ENCODE assay signal across 9 mouse cellular contexts in the genomic region with DNA sequence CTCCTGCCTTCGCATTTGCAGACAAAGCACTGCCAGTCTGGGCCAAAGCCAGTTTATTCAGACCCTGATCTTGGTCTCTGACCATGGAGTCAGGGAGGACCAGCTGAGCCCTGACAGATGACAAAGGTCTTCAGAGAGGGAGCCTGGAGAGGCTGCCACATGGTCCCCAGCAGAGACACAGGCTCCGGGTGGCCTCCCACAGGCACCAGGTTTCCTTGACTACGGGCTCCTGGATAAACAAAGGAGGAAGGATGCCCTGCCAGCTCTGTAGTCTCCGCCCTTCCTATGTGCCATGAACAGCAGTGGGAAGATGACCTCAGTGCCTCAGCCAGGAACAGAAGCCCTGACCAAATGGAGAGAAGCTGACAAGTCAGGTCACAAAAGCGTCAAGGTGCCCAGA. TPM values are rescaled to one million over a fixed set of nuclear protein-coding genes. Genes with fewer than 3 reads are reported as not detected.
A peak's percentile ranks its signal among the peaks of the same experiment; 100 is the strongest.
DNase-seq lines count a peak whose midpoint lies in the region; ATAC-seq and TF ChIP-seq lines count a peak whose summit lies in the region.
"Had no signal": no experiment of that assay in that cellular context is flagged by ENCODE, and none has a peak within 500 bp of the region (broad histone marks: within the 10 kb centered on the region; RNA-seq: fewer than 3 reads in every experiment).

No protein-coding gene starts in this region.

- WGBS in cerebellum, adult 2 months, result 3% methylated on average over 5 of the region's 5 CpGs
- WGBS in midbrain, embryonic 12.5 days, result 54% methylated on average over 5 of the region's 5 CpGs
- 76% methylated on average over 5 of the region's 5 CpGs for WGBS in liver, postnatal 0 days (ENCODE audit: insufficient replicate concordance)

- peaks cover 74% of the 10 kb centered on the region for H3K36me3 ChIP-seq in midbrain, embryonic 12.5 days
- peaks cover 68% of the 10 kb centered on the region for H3K36me3 ChIP-seq in liver, postnatal 0 days (replicated peaks; ENCODE audit: insufficient read depth, low read length)

- no peak for TF ChIP-seq CTCF in cerebellum, adult 2 months (IDR thresholded peaks at IDR 0.05; ENCODE audit: borderline replicate concordance, insufficient read depth, low read depth, low read length)
- TF ChIP-seq CTCF in liver, postnatal 0 days (IDR thresholded peaks at IDR 0.05; ENCODE audit: low read depth), result no peak

- H3K9ac ChIP-seq in midbrain, embryonic 12.5 days (replicated peaks), result no peak overlapping the region
- no peak overlapping the region for H3K9ac ChIP-seq in liver, postnatal 0 days (replicated peaks)
- H3K9ac ChIP-seq: embryonic facial prominence, embryonic 12.5 days had no signal

- peak overlapping the region; percentile 63 for H3K27ac ChIP-seq in cerebellum, adult 2 months (ENCODE audit: insufficient read depth, low read length)
- H3K27ac ChIP-seq in midbrain, embryonic 12.5 days (replicated peaks), result peak overlapping the region; percentile 43
- no peak overlapping the region for H3K27ac ChIP-seq in liver, postnatal 0 days (ENCODE audit: low read depth)
- H3K27ac ChIP-seq: embryonic facial prominence, embryonic 12.5 days had no signal

- no peak for TF ChIP-seq POLR2A in cerebellum, adult 2 months (IDR thresholded peaks at IDR 0.05; ENCODE audit: borderline replicate concordance, insufficient read depth, low read length)

- no peak overlapping the region for H3K4me2 ChIP-seq in midbrain, embryonic 12.5 days (replicated peaks)
- no peak overlapping the region for H3K4me2 ChIP-seq in liver, postnatal 0 days (ENCODE audit: low read depth, low read length)
- H3K4me2 ChIP-seq: embryonic facial prominence, embryonic 12.5 days had no signal

- peaks cover 53% of the 10 kb centered on the region for H3K4me1 ChIP-seq in cerebellum, adult 2 months (ENCODE audit: control insufficient read depth, insufficient read depth, low read length)
- H3K4me1 ChIP-seq in midbrain, embryonic 12.5 days, result peaks cover 14% of the 10 kb centered on the region
- no peaks in the 10 kb centered on the region for H3K4me1 ChIP-seq in liver, postnatal 0 days (ENCODE audit: insufficient read depth)

- H3K4me3 ChIP-seq in cerebellum, adult 2 months (replicated peaks; ENCODE audit: insufficient read depth, low read depth, low read length), result no peak overlapping the region
- H3K4me3 ChIP-seq in midbrain, embryonic 12.5 days, result no peak overlapping the region
- H3K4me3 ChIP-seq in liver, postnatal 0 days (ENCODE audit: low read depth, low read length), result no peak overlapping the region
- H3K4me3 ChIP-seq: embryonic facial prominence, embryonic 12.5 days had no signal

- TF ChIP-seq EP300 in liver, postnatal 0 days (IDR thresholded peaks at IDR 0.05; ENCODE audit: low read depth), result no peak

- no peaks in the 10 kb centered on the region for H3K27me3 ChIP-seq in cerebellum, adult 2 months (ENCODE audit: control insufficient read depth, insufficient read depth, low read length)
- H3K27me3 ChIP-seq in midbrain, embryonic 12.5 days, result peaks cover 8% of the 10 kb centered on the region; the same call in 1 of the 2 replicates
- H3K27me3 ChIP-seq in liver, postnatal 0 days (ENCODE audit: insufficient read depth, low read length), result no peaks in the 10 kb centered on the region
- H3K27me3 ChIP-seq: embryonic facial prominence, embryonic 12.5 days had no signal

- ATAC-seq in midbrain, embryonic 12.5 days (ENCODE audit: low FRiP score, low read depth), result peak; percentile 63
- no peak for ATAC-seq in liver, postnatal 0 days

- no peaks in the 10 kb centered on the region for H3K9me3 ChIP-seq in midbrain, embryonic 12.5 days
- no peaks in the 10 kb centered on the region for H3K9me3 ChIP-seq in liver, postnatal 0 days (ENCODE audit: low read length)
- H3K9me3 ChIP-seq: embryonic facial prominence, embryonic 12.5 days had no signal

- peak; percentile 77 for DNase-seq in kidney, adult 11 months
- no peak for DNase-seq in kidney, postnatal 14 days
- peak; percentile 84 to 93 for DNase-seq in cerebellum, adult 2 months
- DNase-seq in heart, postnatal 4 days, result peak; percentile 45
- DNase-seq in frontal cortex, postnatal 36 days (ENCODE audit: low spot score in 2 of 2), result no peak
- DNase-seq in ovary, postnatal 10 days (ENCODE audit: low spot score), result no peak
- no peak for DNase-seq in liver, postnatal 0 days

RNA-seq across cellular contexts. Expression of a gene that starts 27.1 kb away (rescaled TPM):
- polyA plus RNA-seq in cerebellum, adult 2 months (2012; rRNA removed), result 826 and 1,031 TPM in 2 replicates
- total RNA-seq in heart, postnatal 4 days (2021), result 1,000 to 10,000 TPM; 1,042 to 1,100 TPM
- 46.3 and 50.9 TPM in 2 replicates for polyA plus RNA-seq in midbrain, embryonic 12.5 days (2016; fragmentation: Nextera tagmentation; extraction: Ambion mirVana)
- polyA plus RNA-seq in liver, postnatal 0 days (2015; fragmentation: Nextera tagmentation; extraction: Ambion mirVana), result 39.3 and 40.8 TPM in 2 replicates

Comparison
In these comparisons a context has a peak if more than half of its experiments do, and no peak if none do; other contexts are left out.
1. DNase-seq: peak in kidney, adult 11 months (single experiment), cerebellum, adult 2 months (2 of 2) and heart, postnatal 4 days (single experiment); none in kidney, postnatal 14 days (single experiment), frontal cortex, postnatal 36 days (0 of 2), ovary, postnatal 10 days (single experiment) and liver, postnatal 0 days (single experiment).
2. RNA of a gene that starts 27.1 kb away (polyA plus RNA-seq): 826 to 1,031 TPM in cerebellum, adult 2 months; 46.3 to 50.9 TPM in midbrain, embryonic 12.5 days and 39.3 to 40.8 TPM in liver, postnatal 0 days; every median in the first group is over 10 times any median in the second.